Mouse (Mus musculus): ENCODE measurements at regions not wholly inside any gene's neighbourhood (a gene's known extent, or its start where the extent isn't known, plus 50 kb on each side); places are given as distances from the start of the nearest gene placed in this dataset.

DNA sequence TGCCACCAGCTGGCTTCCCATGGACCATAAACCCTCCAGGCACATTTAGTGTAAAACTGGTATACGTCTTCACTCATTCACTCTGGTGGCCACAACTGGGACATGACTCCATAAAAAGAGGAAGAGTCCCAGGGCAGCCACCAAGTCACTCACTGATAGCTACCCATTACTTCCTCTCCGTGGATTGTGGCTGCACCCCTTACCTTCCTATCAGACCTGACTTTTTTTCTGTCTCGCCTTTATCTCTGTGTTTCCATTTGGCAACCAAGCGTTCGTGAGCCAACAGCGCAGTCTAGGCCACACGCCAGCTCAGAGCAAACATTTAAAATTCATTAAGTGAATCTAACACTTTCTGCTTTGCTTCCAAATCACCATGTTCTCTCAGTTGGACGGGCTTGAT lies 53.9 kb upstream of the Slc44a1 start:
- no peak overlapping the region for H3K4me3 ChIP-seq (replicated peaks; ENCODE audit: low read length)
- no peaks in the 10 kb centered on the region for H3K27me3 ChIP-seq (ENCODE audit: control insufficient read depth, insufficient read depth, low read length)
- no peak overlapping the region for H3K27ac ChIP-seq (replicated peaks; ENCODE audit: low read depth, low read length)
- ATAC-seq (ENCODE audit: low FRiP score, low read depth): no peak
- no peaks in the 10 kb centered on the region; the same call in 1 of the 2 replicates for H3K4me1 ChIP-seq (ENCODE audit: control insufficient read depth, insufficient read depth, low read length)
- DNase-seq (ENCODE audit: low spot score): no peak
- H3K4me2 ChIP-seq (replicated peaks; ENCODE audit: low read depth, low read length, severe bottlenecking): no peak overlapping the region
- H3K9ac ChIP-seq (ENCODE audit: low read depth, low read length, severe bottlenecking): no peak overlapping the region
- H3K36me3 ChIP-seq (ENCODE audit: control insufficient read depth, insufficient read depth, low read length): no peaks in the 10 kb centered on the region
- TF ChIP-seq POLR2A (IDR thresholded peaks at IDR 0.05; ENCODE audit: borderline replicate concordance, extremely low read depth, insufficient read depth, insufficient read length): no peak
- H3K9me3 ChIP-seq (ENCODE audit: control insufficient read depth, low read length): no peaks in the 10 kb centered on the region
- WGBS: 88% methylated on average over 8 of the region's 8 CpGs

DNA sequence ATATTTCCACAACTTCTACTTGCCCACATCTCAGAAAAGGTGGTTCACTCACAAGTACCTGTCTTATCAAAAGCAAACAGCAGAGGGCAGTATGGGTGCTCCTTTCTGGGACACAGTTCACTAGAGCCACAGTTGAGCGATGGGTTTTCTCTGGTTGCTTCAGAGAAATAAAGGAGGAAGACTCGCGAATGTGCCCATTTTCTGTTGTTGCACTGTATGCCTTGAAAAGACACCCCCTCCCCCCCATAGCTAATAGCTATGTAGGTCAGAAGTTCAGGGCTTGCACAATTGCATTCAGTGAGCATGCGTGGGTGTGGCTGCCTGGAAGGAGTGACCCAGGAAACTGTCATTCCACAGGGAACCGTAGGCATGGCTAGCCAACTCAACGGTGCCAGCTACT lies 55.5 kb upstream of the Slc44a1 start:
- Histone ChIP-seq H3K9ac (ENCODE audit: low read depth, low read length, severe bottlenecking) (no peak overlapping the region), H3K4me1 (ENCODE audit: control insufficient read depth, insufficient read depth, low read length) (no peaks in the 10 kb centered on the region; the same call in 1 of the 2 replicates), H3K9me3 (ENCODE audit: control insufficient read depth, low read length) (no peaks in the 10 kb centered on the region), H3K36me3 (ENCODE audit: control insufficient read depth, insufficient read depth, low read length) (no peaks in the 10 kb centered on the region), H3K27me3 (ENCODE audit: control insufficient read depth, insufficient read depth, low read length) (no peaks in the 10 kb centered on the region), H3K4me3 (replicated peaks; ENCODE audit: low read length) (no peak overlapping the region), H3K4me2 (replicated peaks; ENCODE audit: low read depth, low read length, severe bottlenecking) (no peak overlapping the region), H3K27ac (replicated peaks; ENCODE audit: low read depth, low read length) (no peak overlapping the region)
- no peak for TF ChIP-seq POLR2A (IDR thresholded peaks at IDR 0.05; ENCODE audit: borderline replicate concordance, extremely low read depth, insufficient read depth, insufficient read length)
- DNase-seq (ENCODE audit: low spot score): peak; percentile 86
- WGBS: 33% methylated on average over 6 of the region's 6 CpGs
- ATAC-seq (ENCODE audit: low FRiP score, low read depth): 0 out of 2 replicates have a peak, but pooled peaks have one; percentile 19

GRCm38 (mm10) chr4:53384104-53384503 lies 56.1 kb upstream of the Slc44a1 start:
- no peak overlapping the region for H3K27ac ChIP-seq (replicated peaks; ENCODE audit: low read depth, low read length)
- H3K4me2 ChIP-seq (replicated peaks; ENCODE audit: low read depth, low read length, severe bottlenecking): no peak overlapping the region
- no peaks in the 10 kb centered on the region for H3K36me3 ChIP-seq (ENCODE audit: control insufficient read depth, insufficient read depth, low read length)
- H3K4me3 ChIP-seq (replicated peaks; ENCODE audit: low read length): no peak overlapping the region
- no peak for ATAC-seq (ENCODE audit: low FRiP score, low read depth)
- TF ChIP-seq POLR2A (IDR thresholded peaks at IDR 0.05; ENCODE audit: borderline replicate concordance, extremely low read depth, insufficient read depth, insufficient read length): no peak
- DNase-seq (ENCODE audit: low spot score): no peak
- H3K9ac ChIP-seq (ENCODE audit: low read depth, low read length, severe bottlenecking): no peak overlapping the region
- no peaks in the 10 kb centered on the region for H3K9me3 ChIP-seq (ENCODE audit: control insufficient read depth, low read length)
- no peaks in the 10 kb centered on the region; the same call in 1 of the 2 replicates for H3K4me1 ChIP-seq (ENCODE audit: control insufficient read depth, insufficient read depth, low read length)
- WGBS: 34% methylated on average over 6 of the region's 6 CpGs
- no peaks in the 10 kb centered on the region for H3K27me3 ChIP-seq (ENCODE audit: control insufficient read depth, insufficient read depth, low read length)

DNA sequence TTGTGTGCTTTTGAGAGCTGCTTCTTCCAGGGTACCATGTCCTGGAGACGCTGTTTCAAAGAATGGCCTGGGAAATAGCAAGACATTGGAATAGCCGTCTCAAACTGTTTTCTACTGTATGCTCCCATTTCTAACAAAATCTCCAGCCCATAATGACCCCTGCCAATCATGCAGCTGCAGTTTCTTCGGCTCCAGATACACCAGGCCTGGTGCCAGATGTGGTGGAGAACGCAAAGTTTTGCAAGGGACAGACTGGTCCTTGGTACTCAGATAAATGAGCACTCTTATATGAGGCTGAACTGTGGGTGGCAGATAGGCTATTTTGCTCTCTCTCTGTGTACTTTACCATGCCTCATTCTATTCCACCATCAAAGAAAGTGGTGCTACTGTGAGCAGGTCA lies 58.2 kb upstream of the Slc44a1 start:
- no peak for TF ChIP-seq POLR2A (IDR thresholded peaks at IDR 0.05; ENCODE audit: borderline replicate concordance, extremely low read depth, insufficient read depth, insufficient read length)

GRCm38 (mm10) chr4:53379855-53380254 lies 60.4 kb upstream of the Slc44a1 start:
- 79% methylated on average over 1 of the region's 1 CpGs for WGBS
- Histone ChIP-seq H3K4me2 (replicated peaks; ENCODE audit: low read depth, low read length, severe bottlenecking) (no peak overlapping the region), H3K9ac (ENCODE audit: low read depth, low read length, severe bottlenecking) (no peak overlapping the region), H3K4me3 (replicated peaks; ENCODE audit: low read length) (no peak overlapping the region), H3K36me3 (ENCODE audit: control insufficient read depth, insufficient read depth, low read length) (no peaks in the 10 kb centered on the region), H3K27me3 (ENCODE audit: control insufficient read depth, insufficient read depth, low read length) (no peaks in the 10 kb centered on the region), H3K9me3 (ENCODE audit: control insufficient read depth, low read length) (no peaks in the 10 kb centered on the region), H3K27ac (replicated peaks; ENCODE audit: low read depth, low read length) (no peak overlapping the region), H3K4me1 (ENCODE audit: control insufficient read depth, insufficient read depth, low read length) (no peaks in the 10 kb centered on the region; the same call in 1 of the 2 replicates)
- TF ChIP-seq POLR2A (IDR thresholded peaks at IDR 0.05; ENCODE audit: borderline replicate concordance, extremely low read depth, insufficient read depth, insufficient read length): no peak
- ATAC-seq (ENCODE audit: low FRiP score, low read depth) (no peak), DNase-seq (ENCODE audit: low spot score) (no peak)

More for the DNA sequence above, 58.2 kb upstream of the Slc44a1 start:
- Histone ChIP-seq H3K9me3 (ENCODE audit: control insufficient read depth, low read length) (no peaks in the 10 kb centered on the region), H3K9ac (ENCODE audit: low read depth, low read length, severe bottlenecking) (no peak overlapping the region), H3K27ac (replicated peaks; ENCODE audit: low read depth, low read length) (no peak overlapping the region), H3K4me2 (replicated peaks; ENCODE audit: low read depth, low read length, severe bottlenecking) (no peak overlapping the region), H3K27me3 (ENCODE audit: control insufficient read depth, insufficient read depth, low read length) (no peaks in the 10 kb centered on the region), H3K36me3 (ENCODE audit: control insufficient read depth, insufficient read depth, low read length) (no peaks in the 10 kb centered on the region), H3K4me1 (ENCODE audit: control insufficient read depth, insufficient read depth, low read length) (no peaks in the 10 kb centered on the region; the same call in 1 of the 2 replicates), H3K4me3 (replicated peaks; ENCODE audit: low read length) (no peak overlapping the region)
- DNase-seq (ENCODE audit: low spot score) (no peak), ATAC-seq (ENCODE audit: low FRiP score, low read depth) (no peak)
- WGBS: 52% methylated on average over 4 of the region's 4 CpGs

GRCm38 (mm10) chr4:53376995-53377394 lies 63.2 kb upstream of the Slc44a1 start:
- DNase-seq (ENCODE audit: low spot score): peak; percentile 6
- WGBS: 52% methylated on average over 4 of the region's 4 CpGs
- H3K4me2 ChIP-seq (replicated peaks; ENCODE audit: low read depth, low read length, severe bottlenecking): no peak overlapping the region

More at GRCm38 (mm10) chr4:53376995-53377394, 63.2 kb upstream of the Slc44a1 start:
- no peak for TF ChIP-seq POLR2A (IDR thresholded peaks at IDR 0.05; ENCODE audit: borderline replicate concordance, extremely low read depth, insufficient read depth, insufficient read length)
- ATAC-seq (ENCODE audit: low FRiP score, low read depth): no peak
- Histone ChIP-seq H3K4me3 (replicated peaks; ENCODE audit: low read length) (no peak overlapping the region), H3K27me3 (ENCODE audit: control insufficient read depth, insufficient read depth, low read length) (no peaks in the 10 kb centered on the region), H3K9me3 (ENCODE audit: control insufficient read depth, low read length) (no peaks in the 10 kb centered on the region), H3K27ac (replicated peaks; ENCODE audit: low read depth, low read length) (no peak overlapping the region), H3K4me1 (ENCODE audit: control insufficient read depth, insufficient read depth, low read length) (no peaks in the 10 kb centered on the region), H3K36me3 (ENCODE audit: control insufficient read depth, insufficient read depth, low read length) (no peaks in the 10 kb centered on the region), H3K9ac (ENCODE audit: low read depth, low read length, severe bottlenecking) (no peak overlapping the region)
